13 mouse cellular contexts compared by ENCODE assay signal in genomic region chr1:193207503-193207902, GRCm38 (mm10). TPM values are rescaled to one million over a fixed set of nuclear protein-coding genes. Genes with fewer than 3 reads are reported as not detected.
DNase-seq lines count a peak whose midpoint lies in the region; TF ChIP-seq lines count a peak whose summit lies in the region.
"Had no signal": no experiment of that assay in that cellular context is flagged by ENCODE, and none has a peak within 500 bp of the region (broad histone marks: within the 10 kb centered on the region; RNA-seq: fewer than 3 reads in every experiment).

TSS of gene Lamb3 (plus strand) at chr1:193207699.

- H3K4me3 ChIP-seq in lung, adult 2 months (replicated peaks; ENCODE audit: extremely low read depth, low read depth, low read length), result peak within 1 kb of the TSS; percentile 17
- H3K4me3 ChIP-seq in myocyte, result no peak within 1 kb of the TSS
- H3K4me3 ChIP-seq: erythroblast, embryonic 14.5 days; heart, embryonic 10.5 days; hindbrain, embryonic 13.5 days; midbrain, embryonic 12.5 days had no signal

- H3K4me2 ChIP-seq in myocyte (ENCODE audit: low read depth), result no peak within 1 kb of the TSS
- H3K4me2 ChIP-seq: hindbrain, embryonic 13.5 days; liver, embryonic 11.5 days; midbrain, embryonic 12.5 days had no signal

- TF ChIP-seq POLR2A in lung, adult 2 months (IDR thresholded peaks at IDR 0.05; ENCODE audit: borderline replicate concordance, extremely low read depth, low read depth, low read length), result no peak
- no peak for TF ChIP-seq POLR2A in myocyte (IDR thresholded peaks at IDR 0.05; ENCODE audit: insufficient read length, low read depth)

- H3K27me3 ChIP-seq in myocyte (ENCODE audit: control insufficient read depth, insufficient read depth, insufficient read length), result no peaks in the 10 kb centered on the region
- H3K27me3 ChIP-seq: hindbrain, embryonic 13.5 days; midbrain, embryonic 12.5 days had no signal

- no peak for DNase-seq in lung, adult 2 months
- no peak for DNase-seq in lung, postnatal 14 days
- peak; percentile 49 to 52 for DNase-seq in B cell, adult 2 months
- DNase-seq in T-cell, adult 2 months (ENCODE audit: low spot score), result peak; percentile 47
- no peak for DNase-seq in cerebellum, postnatal 36 days
- DNase-seq in adrenal gland, postnatal 10 days, result no peak
- no peak for DNase-seq in adrenal gland, adult 8-10 months

- H3K36me3 ChIP-seq in myocyte (ENCODE audit: control insufficient read depth, insufficient read depth), result no peaks in the 10 kb centered on the region
- H3K36me3 ChIP-seq: heart, embryonic 10.5 days; hindbrain, embryonic 13.5 days; midbrain, embryonic 12.5 days had no signal

- no peak for TF ChIP-seq CTCF in lung, adult 2 months (IDR thresholded peaks at IDR 0.05; ENCODE audit: insufficient read depth, low read length)

- no peaks in the 10 kb centered on the region for H3K4me1 ChIP-seq in lung, adult 2 months (ENCODE audit: control insufficient read depth, insufficient read depth, low read length)
- H3K4me1 ChIP-seq: hindbrain, embryonic 13.5 days; midbrain, embryonic 12.5 days had no signal

- 81% methylated on average over 3 of the region's 3 CpGs for WGBS in lung, adult 2 months

- H3K79me2 ChIP-seq in myocyte (ENCODE audit: control insufficient read depth, insufficient read depth), result no peaks in the 10 kb centered on the region

- no peak within 1 kb of the TSS for H3ac ChIP-seq in myocyte (ENCODE audit: control insufficient read depth, insufficient read length)

TF ChIP-seq in myocyte, 11 proteins besides CTCF, POLR2A, EP300 and RAD21:
- TF ChIP-seq USF1 (IDR thresholded peaks at IDR 0.05; ENCODE audit: low read depth) (no peak), E2F4 (IDR thresholded peaks at IDR 0.05; ENCODE audit: insufficient read depth) (no peak), MAX (IDR thresholded peaks at IDR 0.05; ENCODE audit: low read depth) (no peak), TCF12 (IDR thresholded peaks at IDR 0.05; ENCODE audit: insufficient read depth, poor library complexity, severe bottlenecking) (no peak), MYOG (IDR thresholded peaks at IDR 0.05; ENCODE audit: control insufficient read depth in 1 of 3, insufficient read depth in 1 of 3, insufficient read length in 2 of 3, low read depth in 2 of 3) (no peak)
TF ChIP-seq in myocyte: peak in this region for 0.

RNA-seq across cellular contexts. Expression of gene Lamb3, which starts in this region (rescaled TPM):
- polyA plus RNA-seq in lung, adult 2 months (2012; rRNA removed), result 60.8 and 62.3 TPM in 2 replicates
- 15.5 TPM for polyA plus RNA-seq in myocyte (2012; fragmentation: generic; extraction: Trizol)
- 1 to 10 TPM; 2.1 to 3.2 TPM for total RNA-seq in adrenal gland, postnatal 10 days (2021)
- 1 to 10 TPM; 1.2 to 2.7 (median 1.5) TPM for total RNA-seq in adrenal gland, adult 8-10 months (2022)
- polyA plus RNA-seq: erythroblast, embryonic 14.5 days had no signal

Comparison
In these comparisons a context has a peak if more than half of its experiments do, and no peak if none do; other contexts are left out.
1. DNase-seq: peak in B cell, adult 2 months (2 of 2) and T-cell, adult 2 months (single experiment); none in lung, adult 2 months (single experiment), lung, postnatal 14 days (single experiment), cerebellum, postnatal 36 days (0 of 2), adrenal gland, postnatal 10 days (single experiment) and adrenal gland, adult 8-10 months (single experiment).